Mouse (Mus musculus) embryonic fibroblast, embryonic 13.5 days (primary cell): Measurements from ENCODE around the gene Ptx4.

Experiments
- CTCF ChIP-seq: IDR thresholded peaks from 2 replicates; pipeline ENCODE4 v1.5.1; 2011; ENCODE audit warnings: mild to moderate bottlenecking, control low read depth, low read length, moderate library complexity, borderline replicate concordance; ENCODE audit not compliant: insufficient read depth
- POLR2A ChIP-seq: IDR thresholded peaks from 2 replicates; pipeline ENCODE4 v1.6.1; 2011; ENCODE audit warnings: low read depth, mild to moderate bottlenecking, control low read depth, low read length, moderate library complexity

DNA sequence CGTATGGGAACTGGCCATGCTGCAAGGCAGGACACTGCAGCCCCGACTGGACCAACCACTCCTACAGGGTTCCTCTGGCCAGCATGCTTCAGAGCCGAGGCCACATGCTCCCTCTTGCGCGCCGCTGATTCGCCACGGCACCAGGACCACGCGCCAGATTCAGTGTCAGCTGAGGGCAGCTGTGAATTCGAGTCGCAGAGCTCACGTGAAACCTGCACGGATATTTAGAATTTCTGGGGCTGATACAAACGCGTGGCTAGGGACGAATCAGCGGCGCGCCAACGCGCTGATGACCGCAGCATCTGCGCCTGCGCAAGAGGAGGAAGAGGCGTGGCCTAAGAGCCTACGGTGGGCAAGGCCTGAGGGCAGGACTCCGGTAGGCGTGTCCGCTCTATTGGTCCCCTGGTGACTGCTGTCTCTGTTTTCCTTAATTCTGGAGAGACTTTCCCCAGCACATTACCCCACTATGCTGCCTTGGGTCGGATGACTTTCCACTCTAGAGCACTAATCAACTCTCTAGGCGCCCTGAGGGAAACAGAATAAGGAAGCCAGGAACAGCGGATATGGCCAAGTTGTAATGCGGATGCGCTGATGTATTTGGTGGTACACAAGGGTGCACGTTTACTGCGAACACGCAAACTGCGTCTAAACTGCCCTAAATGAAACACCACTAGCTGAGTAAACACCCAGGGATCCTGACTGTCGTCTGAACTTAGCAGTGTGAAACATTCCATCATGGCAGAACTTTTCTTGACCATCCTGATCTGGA is 4.7 kb upstream of the Ptx4 start, which contains the start of gene Telo2:
- TF ChIP-seq CTCF (no peak), POLR2A (peak; percentile 58)
